Mouse (Mus musculus) urinary bladder, postnatal 14 days (tissue): ENCODE results near the gene Foxk1.

Experiments
- DNase-seq: peaks from one replicate; pipeline ENCODE4 v3.0.0; 2021; ENCODE audit warnings: low spot score

Foxk1 gene

DNA sequence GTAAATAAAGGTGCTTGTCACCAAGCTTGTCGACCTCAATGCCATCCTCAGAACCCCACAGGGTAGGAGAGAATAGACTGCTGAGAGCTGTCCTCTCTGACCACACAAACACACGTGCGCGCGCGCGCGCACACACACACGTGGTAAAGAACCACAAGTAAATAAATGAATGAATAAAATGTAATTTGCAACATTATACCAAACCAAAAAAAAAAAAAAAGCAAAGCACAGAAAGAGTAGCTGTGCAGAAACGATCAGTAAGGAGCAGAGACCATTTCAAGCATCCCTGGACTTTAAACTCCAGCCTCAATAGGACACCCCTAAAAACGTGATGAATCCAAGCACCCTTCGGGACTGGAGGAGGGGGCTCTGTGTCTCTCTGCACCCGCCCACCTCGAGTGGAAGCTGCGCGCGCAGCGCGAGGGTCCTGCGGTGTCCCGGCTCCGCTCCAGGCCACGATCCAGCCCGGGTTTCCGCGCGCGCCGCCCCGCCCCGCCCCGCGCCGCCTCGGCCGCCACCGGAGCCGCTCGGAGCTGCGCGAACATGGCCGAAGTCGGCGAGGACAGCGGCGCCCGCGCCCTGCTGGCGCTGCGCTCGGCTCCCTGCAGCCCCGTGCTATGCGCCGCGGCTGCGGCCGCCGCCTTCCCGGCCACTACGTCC lies at the start of gene Foxk1:
Foxk1 (plus strand) TSS at position 517 of the 660 bp plus-strand sequence.
- DNase-seq, result peak; percentile 89

DNA sequence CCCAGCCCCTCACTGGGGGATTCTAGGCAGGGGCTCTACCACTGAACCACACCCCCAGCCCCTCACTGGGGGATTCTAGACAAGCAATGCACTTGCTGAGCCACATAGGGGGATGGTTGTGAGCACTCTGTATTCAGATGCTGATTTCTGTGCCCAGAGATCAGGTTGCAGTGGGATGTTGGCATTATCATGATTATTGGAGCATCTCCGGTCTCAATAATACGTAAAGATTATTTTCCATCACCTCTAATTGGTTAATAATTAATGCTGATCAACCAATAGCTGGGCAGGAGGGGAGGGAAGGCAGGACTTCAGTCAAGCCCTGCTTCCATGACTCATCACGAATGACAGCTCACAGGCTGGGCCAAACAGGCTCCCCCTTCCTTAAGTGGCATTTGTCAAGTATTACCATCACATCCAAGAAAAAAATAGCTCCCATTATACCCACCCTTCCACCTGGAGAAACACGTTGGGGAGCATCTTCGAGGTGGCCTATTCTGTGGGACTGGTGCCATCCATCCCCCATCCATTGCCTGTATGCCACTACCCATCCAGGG lies 48.9 kb upstream of the Foxk1 start:
- DNase-seq, result no peak

DNA sequence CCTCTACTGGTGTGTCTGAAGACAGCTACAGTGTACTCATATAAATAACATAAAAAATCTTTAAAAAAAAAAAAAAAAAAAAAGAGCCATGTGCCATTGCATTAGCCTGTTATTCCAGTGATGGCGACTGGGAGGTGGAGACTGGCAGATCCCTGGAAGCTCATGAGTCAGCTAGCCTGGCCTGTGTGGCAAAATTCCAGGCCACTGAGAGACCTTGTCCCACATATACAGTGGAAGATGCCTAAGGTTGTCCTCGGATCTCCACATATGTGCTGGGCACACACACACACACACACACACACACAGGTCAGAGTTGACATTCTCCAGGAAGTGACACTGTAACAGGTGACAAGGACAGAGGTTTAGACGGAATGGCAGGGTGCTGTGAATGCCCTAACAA lies 46.2 kb upstream of the Foxk1 start:
- no peak for DNase-seq

DNA sequence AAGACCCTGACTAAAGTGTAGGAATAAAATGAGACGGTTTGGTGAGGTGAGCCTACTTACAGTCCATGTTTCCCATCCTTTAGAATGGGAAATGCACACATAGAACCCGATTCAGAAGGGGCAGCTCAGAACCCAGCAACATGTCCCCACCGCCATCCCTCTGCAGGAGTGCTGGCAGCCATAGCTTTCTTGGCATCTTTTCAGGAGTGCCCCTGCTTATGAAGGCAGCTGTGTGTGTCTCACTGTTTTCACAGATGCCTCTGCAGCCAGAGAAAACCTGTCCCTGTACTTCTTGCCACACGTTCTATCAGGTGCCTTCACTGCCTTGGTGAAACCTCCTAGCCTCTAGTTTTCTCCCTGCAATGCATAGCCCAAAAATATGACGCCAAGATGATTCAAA lies 40.1 kb upstream of the Foxk1 start:
- no peak for DNase-seq

DNA sequence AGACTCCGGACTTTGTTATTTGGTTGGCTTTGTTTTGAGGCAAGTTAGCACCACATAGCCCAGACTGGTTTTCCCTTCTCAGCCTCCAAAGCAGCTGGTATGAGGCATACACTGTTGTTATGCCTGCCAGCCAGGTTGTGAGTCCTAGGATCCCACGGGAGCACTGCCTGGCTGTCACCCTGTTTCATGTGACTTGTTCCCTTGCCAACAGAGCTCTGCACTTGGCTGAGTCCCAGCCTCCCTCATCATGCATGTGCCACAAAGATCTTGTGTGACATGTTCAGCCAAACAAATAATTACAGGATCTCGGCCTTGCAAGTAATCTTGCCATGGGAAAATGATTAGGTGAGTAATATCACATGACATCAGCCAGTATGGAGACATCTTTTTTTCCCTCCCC lies 38.4 kb upstream of the Foxk1 start:
- DNase-seq, result no peak

DNA sequence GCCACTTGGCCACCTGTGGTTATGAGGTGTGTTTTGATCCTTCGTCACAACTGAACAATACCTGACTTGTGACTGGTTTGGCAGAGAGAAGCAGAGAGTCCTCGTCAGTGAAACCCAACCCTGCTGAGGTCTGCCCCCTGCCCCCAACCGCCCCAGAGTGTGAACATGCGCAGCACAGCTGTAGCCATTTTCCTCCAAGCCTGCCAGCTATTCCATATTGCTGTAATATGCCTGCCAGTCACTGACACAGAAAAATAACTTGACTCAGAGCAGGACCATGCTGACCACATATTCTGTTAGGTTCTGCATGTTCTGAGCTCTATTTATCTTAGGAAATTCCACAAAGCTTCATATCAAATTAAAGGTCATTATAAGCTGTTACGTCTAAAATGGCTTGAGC lies 37.2 kb upstream of the Foxk1 start:
- no peak for DNase-seq

DNA sequence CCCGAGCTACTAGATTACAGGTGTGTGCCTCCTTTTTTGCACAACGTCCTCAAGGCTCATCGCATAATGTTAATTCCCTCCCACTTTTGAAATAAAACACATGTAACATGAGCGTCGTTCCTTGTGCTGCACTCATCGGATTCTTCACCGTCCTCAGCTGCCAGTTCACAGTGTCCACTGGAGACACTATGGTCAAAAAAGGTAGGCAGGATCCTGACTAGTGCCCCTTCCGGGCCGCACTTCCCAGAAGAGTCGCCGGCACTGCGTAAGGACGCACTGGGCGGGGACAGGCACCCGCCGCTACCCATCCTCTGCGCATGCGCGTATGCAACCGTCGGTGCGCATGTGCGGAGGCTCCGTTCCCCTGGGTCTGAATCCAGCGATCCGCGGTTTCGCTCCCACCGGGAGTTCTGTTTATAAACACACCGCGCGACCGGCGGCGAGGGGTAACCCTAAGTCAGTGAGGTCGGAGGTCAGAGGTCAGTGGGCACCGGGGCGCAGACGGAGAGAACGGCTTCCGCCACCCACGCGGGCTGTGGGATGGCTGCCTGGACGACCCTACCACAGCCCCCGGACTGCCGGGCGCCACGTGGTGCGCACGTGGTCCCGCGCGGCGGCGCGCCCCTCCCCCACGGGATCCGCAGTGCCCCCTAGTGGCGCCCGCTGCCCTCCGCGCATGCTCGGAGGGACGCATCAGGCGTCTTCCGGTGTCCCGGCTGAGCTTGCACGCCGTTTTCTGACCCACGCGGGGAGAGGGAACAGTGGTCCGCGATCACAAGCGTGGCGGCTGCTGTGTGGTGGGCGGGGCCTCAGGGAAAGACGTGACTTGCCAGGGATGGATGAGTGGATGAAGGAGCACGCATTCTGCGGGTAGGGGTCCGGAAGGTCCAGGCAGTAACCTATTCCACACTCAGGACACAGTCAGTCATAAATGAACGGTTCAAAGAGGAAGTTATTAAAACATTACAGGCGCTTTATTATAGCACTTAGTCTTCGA lies 33.9 kb upstream of the Foxk1 start:
- DNase-seq, result peak; percentile 98

DNA sequence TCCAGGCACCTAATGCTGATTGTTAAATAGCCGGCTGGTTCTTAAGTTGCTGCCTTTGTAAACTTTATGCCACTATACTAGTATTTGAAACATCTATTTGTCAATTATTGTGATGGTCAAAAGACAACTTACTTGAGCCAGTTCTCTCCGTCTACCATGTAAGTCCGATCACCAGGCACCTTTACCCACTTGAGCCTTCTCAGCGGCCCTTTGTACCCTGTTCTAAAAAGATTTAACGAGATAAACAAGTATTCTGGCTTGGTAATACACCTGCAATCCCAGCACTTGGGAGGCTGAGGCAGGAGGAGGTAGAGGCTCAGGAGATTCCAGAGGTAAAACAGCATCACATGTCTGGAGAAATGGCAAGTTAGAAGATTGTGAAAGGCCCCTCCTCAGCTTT lies 33.2 kb upstream of the Foxk1 start:
- DNase-seq, result no peak

DNA sequence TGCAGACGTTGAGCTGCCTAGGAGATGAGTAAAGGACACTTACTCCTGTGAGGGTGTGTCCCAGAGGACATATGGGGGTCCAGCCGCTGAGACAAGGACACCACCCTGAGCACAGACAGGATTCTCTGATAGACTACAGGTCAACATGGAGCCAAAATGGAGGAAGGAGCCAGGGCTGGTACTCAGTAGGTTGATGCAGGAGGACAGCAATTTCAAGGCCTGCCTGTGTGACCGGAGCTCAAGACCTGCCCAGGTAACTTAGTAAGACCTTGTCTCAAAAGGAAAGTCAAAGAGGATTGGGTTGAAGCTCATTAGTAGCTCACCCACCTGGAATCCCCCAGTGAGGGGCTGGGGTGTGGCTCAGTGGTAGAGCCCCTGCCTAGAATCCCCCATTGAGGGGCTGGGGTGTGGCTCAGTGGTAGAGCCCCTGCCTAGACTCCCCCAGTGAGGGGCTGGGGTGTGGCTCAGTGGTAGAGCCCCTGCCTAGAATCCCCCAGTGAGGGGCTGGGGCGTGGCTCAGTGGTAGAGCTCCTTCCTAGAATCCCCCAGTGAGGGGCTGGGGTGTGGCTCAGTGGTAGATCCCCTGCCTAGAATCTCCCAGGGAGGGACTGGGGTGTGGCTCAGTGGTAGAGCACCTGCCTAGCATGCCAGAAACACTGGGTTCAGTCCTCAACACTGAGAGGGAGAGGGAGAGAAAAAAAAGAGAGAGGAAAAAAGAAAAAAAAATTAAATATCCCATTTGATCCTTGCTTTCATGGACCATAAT lies 30.7 kb upstream of the Foxk1 start:
- no peak for DNase-seq

DNA sequence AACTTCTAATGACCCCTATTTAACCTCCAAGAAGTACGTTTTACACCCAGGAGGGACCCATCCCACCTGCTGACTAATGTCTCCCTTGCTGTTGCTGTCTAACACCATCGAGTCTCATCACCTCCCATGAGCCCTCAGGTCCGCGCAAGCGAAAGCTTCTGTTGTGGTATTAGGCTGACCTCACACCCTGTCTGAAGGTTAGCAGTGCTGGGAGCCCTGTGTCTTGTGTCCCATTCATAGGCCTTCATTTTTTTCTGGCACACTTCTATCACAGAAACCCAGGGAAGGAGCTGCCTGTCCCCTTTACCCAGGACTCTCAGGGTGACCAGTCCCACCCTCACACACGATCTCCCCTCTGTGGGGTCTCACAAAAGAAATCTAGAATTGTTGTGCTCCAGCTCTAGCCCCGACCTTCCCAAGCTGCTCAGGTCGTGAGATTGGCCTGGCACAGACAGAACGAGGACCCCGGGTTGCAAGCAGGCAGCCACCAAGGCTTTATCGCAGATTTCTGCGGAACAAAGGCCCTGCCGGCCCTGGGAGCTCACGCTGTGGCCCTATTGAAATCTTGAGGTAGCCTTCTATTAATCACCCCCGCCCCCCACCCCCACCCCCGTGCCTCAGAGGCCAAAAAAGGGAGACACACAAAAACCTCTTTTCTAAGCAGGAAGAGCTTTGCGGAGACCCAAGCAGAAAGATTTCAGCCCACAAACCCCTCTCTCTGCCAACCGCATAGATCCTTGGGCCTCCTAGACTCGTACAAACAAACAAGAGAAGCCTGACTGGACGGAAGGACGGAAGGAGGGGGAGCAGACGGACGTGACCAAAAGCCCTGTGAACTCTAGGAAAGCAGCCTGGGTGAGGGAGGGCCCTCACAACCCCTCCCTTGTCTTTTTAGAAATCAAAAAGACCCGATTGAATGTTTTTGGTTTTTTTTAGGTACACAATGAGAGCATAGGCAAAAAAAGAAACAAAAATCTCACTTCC lies 29.8 kb upstream of the Foxk1 start:
- no peak for DNase-seq

DNA sequence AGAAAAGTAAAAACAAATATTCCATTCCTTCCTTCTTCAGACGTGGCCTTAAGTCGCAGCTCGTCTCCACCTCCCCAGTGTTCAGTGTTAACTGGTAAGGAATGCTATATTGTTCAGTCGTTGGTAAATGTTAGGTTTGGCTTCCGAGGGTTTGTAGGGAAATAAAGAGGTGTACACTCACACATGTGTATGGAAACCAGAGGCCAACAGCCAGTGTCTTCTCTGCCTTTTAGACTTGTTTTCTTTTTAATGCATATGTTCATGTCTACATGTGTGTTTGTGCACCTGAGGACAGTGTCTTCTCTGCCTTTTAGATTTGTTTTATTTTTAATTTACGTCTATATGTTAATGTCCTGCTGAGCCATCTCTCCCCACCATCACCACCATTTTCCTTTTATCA lies 29.1 kb upstream of the Foxk1 start:
- DNase-seq, result no peak

DNA sequence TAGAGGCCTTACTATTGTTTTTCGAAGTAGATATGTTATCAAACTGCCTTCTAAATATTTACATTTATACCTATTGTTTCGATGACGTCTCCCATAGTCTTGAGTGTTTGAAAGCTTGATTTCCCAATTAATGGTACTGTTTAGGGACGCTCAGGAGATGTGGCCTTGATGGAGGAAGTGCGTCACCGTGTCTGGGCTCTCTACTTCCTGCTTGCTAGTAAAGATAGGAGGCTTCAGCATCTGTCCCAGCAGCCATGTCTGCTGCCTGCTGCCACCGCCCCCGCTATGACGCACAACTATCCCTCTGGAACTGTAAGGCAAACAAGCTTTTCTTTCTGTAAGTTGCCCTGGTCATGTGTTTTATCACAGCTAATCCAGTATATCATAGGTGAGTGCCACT lies 27.0 kb upstream of the Foxk1 start:
- DNase-seq, result no peak

DNA sequence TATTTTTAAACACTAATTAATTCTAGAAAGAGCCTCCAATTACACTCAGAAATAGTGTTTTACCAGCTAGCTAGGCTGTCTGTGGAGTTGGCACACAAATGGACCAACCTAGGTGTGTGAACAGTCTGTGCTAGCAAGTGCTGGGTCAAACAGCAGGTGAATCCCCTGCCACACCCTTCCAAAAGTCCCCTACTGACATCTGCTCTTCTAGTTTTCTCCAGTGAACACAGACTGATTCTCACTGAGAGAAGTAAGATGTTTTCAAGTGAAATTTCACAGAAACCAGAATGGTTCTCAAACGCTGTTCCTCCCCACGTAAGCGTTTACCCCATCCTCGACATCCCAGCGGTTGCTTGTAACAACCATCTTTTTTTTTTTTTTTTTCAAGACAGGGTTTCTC lies 25.7 kb upstream of the Foxk1 start:
- DNase-seq, result no peak

DNA sequence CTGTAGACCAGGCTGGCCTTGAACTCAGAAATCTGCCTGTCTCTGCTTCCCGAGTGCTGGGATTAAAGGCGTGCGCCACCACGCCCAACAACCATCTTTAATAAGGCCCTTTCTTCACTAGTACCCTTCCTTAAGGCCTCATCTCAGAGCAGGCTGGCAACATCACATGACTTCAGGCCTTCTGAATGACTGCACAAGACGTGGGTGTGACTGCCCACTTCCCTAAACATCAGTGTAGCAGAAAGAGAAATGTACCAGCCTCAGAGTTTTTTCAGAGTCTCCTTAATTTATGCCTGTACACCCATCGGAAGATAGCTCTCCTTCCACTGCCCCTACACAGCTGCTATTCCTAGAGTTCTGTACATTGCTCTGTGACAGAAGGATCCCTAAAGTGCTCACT lies 25.2 kb upstream of the Foxk1 start:
- DNase-seq, result no peak

DNA sequence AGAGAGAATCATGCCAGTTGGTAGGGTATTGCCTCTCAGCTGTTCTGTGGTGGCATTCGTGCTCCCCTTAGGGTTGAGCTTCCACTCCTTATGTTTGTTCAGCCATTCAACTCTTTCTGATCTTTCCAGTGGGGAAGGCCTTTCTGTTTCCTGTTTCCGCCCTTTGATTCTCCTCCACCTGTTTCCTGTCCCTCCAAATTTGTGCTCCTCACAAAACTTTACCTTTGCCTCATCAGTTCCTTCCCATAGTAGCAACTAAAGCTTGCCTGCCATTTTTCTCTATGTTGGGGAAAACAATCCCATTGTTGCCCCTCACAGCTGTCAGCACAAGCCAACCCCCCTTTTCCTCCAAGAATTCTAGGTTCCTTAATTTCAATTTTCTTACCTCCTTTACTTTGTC lies 23.2 kb upstream of the Foxk1 start:
- no peak for DNase-seq

DNA sequence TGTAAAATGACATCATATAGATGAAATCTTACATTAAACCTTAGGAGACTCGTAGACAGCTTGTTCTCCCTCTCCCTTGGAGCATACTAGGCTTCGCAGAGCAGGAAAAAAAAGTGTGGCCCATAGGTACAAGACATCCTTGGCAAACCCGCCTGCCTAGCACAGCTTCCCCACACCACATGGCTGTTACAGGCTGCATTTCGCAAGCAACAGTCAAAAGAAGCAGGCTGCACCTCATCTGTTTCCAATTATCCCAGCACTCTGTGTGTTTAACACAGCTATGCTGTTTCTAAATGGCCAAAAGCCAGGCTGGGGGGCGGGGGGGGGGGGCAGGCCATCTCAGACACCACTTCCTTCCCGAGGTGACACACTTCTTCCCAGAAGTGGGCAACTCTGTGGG lies 20.8 kb upstream of the Foxk1 start:
- DNase-seq, result no peak

DNA sequence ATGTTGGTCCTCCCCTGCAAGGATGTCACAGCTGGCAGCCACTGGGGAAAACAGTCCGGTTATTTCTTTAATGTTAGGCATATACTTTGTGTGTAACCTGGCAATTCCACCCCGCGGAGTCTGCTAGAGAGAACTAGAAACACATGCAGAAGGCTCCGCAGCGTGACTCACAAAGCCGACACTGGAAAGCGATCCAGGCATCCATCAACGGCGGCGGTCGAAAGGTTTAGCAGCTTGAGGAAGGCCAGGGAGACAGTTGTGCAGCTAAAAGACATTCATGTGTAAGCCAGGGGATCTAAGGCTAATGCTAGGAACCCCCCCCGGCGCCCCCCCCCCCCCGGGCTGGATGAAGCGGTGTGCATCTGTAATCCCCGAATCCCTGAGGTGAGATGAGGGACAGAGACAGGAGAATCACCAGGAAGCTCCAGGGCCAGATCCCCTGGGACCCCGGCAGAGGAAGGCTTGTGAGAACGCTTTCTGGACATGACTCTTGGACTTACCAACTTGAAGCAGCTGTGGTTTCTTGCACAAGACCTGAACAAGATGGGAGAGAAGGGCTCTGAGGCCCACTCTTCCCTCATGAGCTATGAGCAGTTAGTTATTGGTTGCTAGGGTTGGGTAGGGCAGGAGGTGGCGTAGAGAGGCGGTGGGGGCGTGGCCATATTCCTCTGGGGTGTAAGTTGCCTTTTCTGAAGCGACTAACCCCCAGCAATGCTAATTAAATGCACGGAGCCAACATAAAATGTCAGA lies 16.2 kb upstream of the Foxk1 start:
- no peak for DNase-seq

DNA sequence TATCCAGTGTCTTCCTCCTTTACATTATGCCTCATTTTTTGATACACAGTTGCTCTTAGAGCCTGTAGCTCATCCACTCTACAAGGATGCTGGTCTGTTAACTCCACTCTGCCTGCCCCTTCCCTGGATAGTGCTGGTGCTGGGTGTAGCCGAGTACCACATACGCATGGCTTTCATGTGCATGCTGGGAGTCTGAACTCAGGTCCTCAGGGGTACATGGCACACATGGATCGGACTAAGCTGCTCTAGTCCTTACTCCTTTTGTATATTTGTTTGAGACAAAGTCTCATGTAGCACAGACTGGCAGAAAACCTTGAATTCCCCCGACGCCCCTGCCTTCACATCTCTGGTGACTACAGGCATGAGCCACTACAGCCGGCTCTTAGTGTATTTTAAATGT lies 15.0 kb upstream of the Foxk1 start:
- no peak for DNase-seq

DNA sequence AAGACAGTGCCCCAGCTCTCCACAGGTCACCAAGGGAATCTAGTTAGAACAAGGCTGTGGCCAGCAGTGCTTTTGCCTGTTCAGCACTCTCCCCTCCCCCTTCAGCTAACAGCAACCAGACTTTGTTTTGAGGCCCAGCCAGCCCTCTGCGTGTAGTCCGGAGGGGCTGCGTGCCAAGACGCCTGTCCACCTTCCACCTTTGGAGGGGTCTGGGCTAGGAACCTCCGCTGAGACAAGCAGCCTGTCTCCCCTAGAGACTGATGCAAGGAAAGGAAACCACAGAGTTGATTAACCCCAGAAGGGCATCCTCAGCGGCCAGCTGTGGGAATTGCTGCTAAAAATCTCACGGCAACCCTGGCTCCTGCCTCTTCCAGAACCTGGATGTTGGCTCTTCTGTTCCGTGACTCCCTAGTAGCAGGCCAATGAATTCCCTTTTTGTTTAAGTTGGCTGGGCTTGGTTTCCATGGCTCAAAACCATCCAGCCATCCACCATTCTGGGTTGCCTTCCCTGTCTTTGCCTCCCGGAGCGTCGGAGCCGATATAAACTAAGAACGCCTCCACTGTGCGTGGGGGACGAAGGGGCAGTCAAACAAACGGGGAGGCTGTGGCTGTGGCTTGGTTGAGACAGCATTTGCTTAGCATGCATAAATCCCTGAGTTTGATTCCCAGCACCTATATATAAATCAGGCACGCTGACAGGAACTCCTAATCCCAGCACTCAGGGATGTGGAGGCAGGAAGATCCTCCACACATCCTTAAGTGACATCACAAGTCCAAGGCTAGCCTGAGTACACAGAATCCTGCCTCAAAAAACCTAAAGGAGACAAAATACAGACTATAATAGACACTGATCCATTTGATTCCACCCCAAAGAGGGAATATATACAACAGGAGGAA lies 14.3 kb upstream of the Foxk1 start:
- no peak for DNase-seq
